In the genomic region with DNA sequence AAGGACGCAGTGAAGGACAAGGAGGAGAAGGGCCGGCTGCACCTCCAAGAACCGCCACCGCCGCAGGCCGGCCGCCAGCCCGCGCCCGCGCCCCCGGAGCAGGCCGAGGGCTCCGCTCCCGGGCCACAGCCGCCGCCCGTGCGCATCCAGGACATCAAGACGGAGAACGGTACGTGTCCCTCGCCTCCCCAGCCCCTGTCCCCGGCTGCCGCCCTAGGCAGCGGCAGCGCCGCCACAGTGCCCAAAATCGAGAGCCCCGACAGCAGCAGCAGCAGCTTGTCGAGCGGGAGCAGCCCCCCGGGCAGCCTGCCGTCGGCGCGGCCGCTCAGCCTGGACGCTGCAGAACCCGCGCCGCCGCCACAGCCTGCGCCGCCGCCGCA, we compare ENCODE assay signal across 8 mouse cellular contexts. TPM values are rescaled to one million over a fixed set of nuclear protein-coding genes. Genes with fewer than 3 reads are reported as not detected.
DNase-seq lines count a peak whose midpoint lies in the region; ATAC-seq lines count a peak whose summit lies in the region.

No protein-coding gene starts in this region.

- H3K27ac ChIP-seq in heart, embryonic 13.5 days (replicated peaks) = peak overlapping the region; percentile 97
- H3K27ac ChIP-seq in forebrain, embryonic 14.5 days (ENCODE audit: low read depth, low read length) = 0 out of 2 replicates have a peak overlapping the region, but pooled peaks have one; percentile 14
- 0 out of 2 replicates have a peak overlapping the region, but pooled peaks have one; percentile 25 for H3K27ac ChIP-seq in liver, embryonic 11.5 days (ENCODE audit: low read depth, low read length)

- H3K4me3 ChIP-seq in heart, embryonic 13.5 days = peak overlapping the region; percentile 72
- H3K4me3 ChIP-seq in forebrain, embryonic 14.5 days (ENCODE audit: low read depth, low read length) = peak overlapping the region; percentile 37
- peak overlapping the region; percentile 63 for H3K4me3 ChIP-seq in liver, embryonic 11.5 days (ENCODE audit: low read depth, low read length)

- peak overlapping the region; percentile 84 for H3K4me2 ChIP-seq in heart, embryonic 13.5 days
- H3K4me2 ChIP-seq in forebrain, embryonic 14.5 days (ENCODE audit: low read length) = peak overlapping the region; percentile 84; the same call in 1 of the 2 replicates
- peak overlapping the region; percentile 93 for H3K4me2 ChIP-seq in liver, embryonic 11.5 days

- peaks cover 38% of the 10 kb centered on the region for H3K4me1 ChIP-seq in heart, embryonic 13.5 days
- 0 out of 2 replicates have a peak, but pooled peaks cover 3% of the 10 kb centered on the region for H3K4me1 ChIP-seq in forebrain, embryonic 14.5 days (ENCODE audit: control insufficient read depth, insufficient read depth, low read length)
- H3K4me1 ChIP-seq in liver, embryonic 11.5 days (replicated peaks; ENCODE audit: control insufficient read depth, insufficient read depth, low read length) = peaks cover 12% of the 10 kb centered on the region

- no peak for ATAC-seq in heart, embryonic 13.5 days (ENCODE audit: extremely low read depth, insufficient number of reproducible peaks, low FRiP score, low TSS enrichment)
- ATAC-seq in forebrain, embryonic 14.5 days = 0 out of 2 replicates have a peak, but pooled peaks have one; percentile 2
- ATAC-seq in liver, embryonic 11.5 days (replicated peaks; ENCODE audit: low FRiP score) = no peak

- no peak for DNase-seq in heart, postnatal 25 days (ENCODE audit: low spot score)
- DNase-seq in MN1 (ENCODE audit: low spot score) = peak; percentile 26
- no peak for DNase-seq in forebrain, embryonic 14.5 days (ENCODE audit: low spot score)
- DNase-seq in liver, embryonic 11.5 days (ENCODE audit: low spot score) = no peak
- no peak for DNase-seq in cerebellum, adult 11 months
- no peak for DNase-seq in layer of hippocampus, postnatal 36 days
- no peak for DNase-seq in gastrocnemius, postnatal 4 days (ENCODE audit: low spot score in 2 of 2)

- H3K9me3 ChIP-seq in heart, embryonic 13.5 days = no peaks in the 10 kb centered on the region
- H3K9me3 ChIP-seq in forebrain, embryonic 14.5 days (replicated peaks; ENCODE audit: control insufficient read depth, low read length) = no peaks in the 10 kb centered on the region
- no peaks in the 10 kb centered on the region for H3K9me3 ChIP-seq in liver, embryonic 11.5 days (ENCODE audit: control insufficient read depth, low read length)

- intact Hi-C loops in heart, postnatal 25 days (cut with DNase I) = loop anchor here (5.0 to 10.0 kb wide), 3 partner anchors 200 to 995 kb away; a partner anchor contains a TSS

- H3K9ac ChIP-seq in heart, embryonic 13.5 days = peak overlapping the region; percentile 89
- H3K9ac ChIP-seq in forebrain, embryonic 14.5 days (ENCODE audit: low read length) = peak overlapping the region; percentile 54; the same call in 1 of the 2 replicates
- H3K9ac ChIP-seq in liver, embryonic 11.5 days (ENCODE audit: low read depth, low read length) = peak overlapping the region; percentile 60

- under 1% methylated on average over 43 of the region's 47 CpGs for WGBS in heart, embryonic 13.5 days
- WGBS in forebrain, embryonic 14.5 days = 0% methylated on average over 44 of the region's 47 CpGs
- WGBS in liver, embryonic 11.5 days = 1% methylated on average over 47 of the region's 47 CpGs

- H3K27me3 ChIP-seq in heart, embryonic 13.5 days (replicated peaks) = peaks cover 76% of the 10 kb centered on the region
- peaks cover 77% of the 10 kb centered on the region for H3K27me3 ChIP-seq in forebrain, embryonic 14.5 days (replicated peaks; ENCODE audit: control insufficient read depth, insufficient read depth, low read length)
- H3K27me3 ChIP-seq in liver, embryonic 11.5 days (replicated peaks; ENCODE audit: control insufficient read depth, insufficient read depth, low read length) = peaks cover 94% of the 10 kb centered on the region

- no peaks in the 10 kb centered on the region; the same call in 1 of the 2 replicates for H3K36me3 ChIP-seq in heart, embryonic 13.5 days
- no peaks in the 10 kb centered on the region for H3K36me3 ChIP-seq in forebrain, embryonic 14.5 days (ENCODE audit: control insufficient read depth, insufficient read depth, low read length)
- no peaks in the 10 kb centered on the region for H3K36me3 ChIP-seq in liver, embryonic 11.5 days (ENCODE audit: control insufficient read depth, insufficient read depth, low read length)

RNA-seq across cellular contexts. Expression of a gene that starts 1.3 kb away (rescaled TPM):
- 1.4 and 1.6 TPM in 2 replicates for polyA plus RNA-seq in heart, embryonic 13.5 days (2015; fragmentation: Nextera tagmentation; extraction: Ambion mirVana)
- 1 to 10 TPM; 5.1 to 5.8 TPM for total RNA-seq in heart, postnatal 25 days (2021)
- 1.4 and 1.5 TPM in 2 replicates for polyA plus RNA-seq in forebrain, embryonic 14.5 days (2014; fragmentation: Nextera tagmentation; extraction: Ambion mirVana)
- polyA plus RNA-seq in liver, embryonic 11.5 days (2014; fragmentation: Nextera tagmentation; extraction: Ambion mirVana) = 0.45 and 0.47 TPM in 2 replicates
- 1 to 10 TPM; 3.3 to 4.6 TPM for total RNA-seq in layer of hippocampus, postnatal 36 days (2021)
- 1 to 10 TPM; 2.2 to 2.3 TPM for total RNA-seq in gastrocnemius, postnatal 4 days (2021)

Comparison
In these comparisons a context has a peak if more than half of its experiments do, and no peak if none do; other contexts are left out.
1. H3K27ac ChIP-seq: peak in every context shown above with its lines; median percentile 97 in heart, embryonic 13.5 days; 25 in liver, embryonic 11.5 days; 14 in forebrain, embryonic 14.5 days.